Mouse (Mus musculus): ENCODE data around the gene Ccl25.

DNA sequence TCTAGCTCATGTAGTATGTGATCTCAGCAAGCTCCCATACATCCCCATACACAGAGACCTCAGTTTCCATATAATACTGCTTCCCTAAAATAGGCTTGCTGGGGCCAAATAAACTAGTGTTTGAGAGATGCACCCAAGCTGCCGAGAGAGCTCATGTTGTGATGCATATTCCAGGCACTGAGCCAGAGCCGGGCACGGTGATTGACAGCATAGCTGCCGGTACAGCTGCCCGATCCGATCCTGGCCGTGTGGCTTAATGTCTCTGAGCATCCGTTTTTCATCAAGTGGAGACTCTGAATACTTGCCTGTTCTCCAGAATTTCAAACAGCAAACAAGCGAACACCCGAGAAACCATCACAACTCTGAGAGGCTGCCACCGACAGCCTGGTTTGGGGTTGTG is 42.8 kb downstream of the Ccl25 start:
- no peak for TF ChIP-seq CTCF (IDR thresholded peaks at IDR 0.05; ENCODE audit: insufficient read depth, low read depth, low read length)
- TF ChIP-seq POLR2A (IDR thresholded peaks at IDR 0.05; ENCODE audit: insufficient read depth, low read depth, low read length) = no peak
